Mouse (Mus musculus) embryonic facial prominence, embryonic 14.5 days (tissue): ENCODE results near the gene Mansc4. TPM values are rescaled to one million over a fixed set of nuclear protein-coding genes. Genes with fewer than 3 reads are reported as not detected.

Source experiments
- ATAC-seq: fragments of 200-750 bp; cut with Nextera tagmentation; 2 replicates; pipeline ENCODE4 v1.8.0; 2017; ENCODE audit warnings: low read depth, moderate number of reproducible peaks, moderate TSS enrichment
- DNase-seq: peaks from one replicate; pipeline ENCODE4 v3.0.0-alpha.2; 2015; ENCODE audit warnings: low spot score
- H3K27ac ChIP-seq: fragments of 300-500 bp; sonication (generic); replicated peaks from 2 replicates; pipeline ENCODE4 v1.5.1; 2014; ENCODE audit warnings: low read depth, mild to moderate bottlenecking, low read length, moderate library complexity
- H3K27me3 ChIP-seq: fragments of 300-500 bp; sonication (generic); replicated peaks from 2 replicates; pipeline ENCODE4 v1.6.1; 2014; ENCODE audit warnings: low read length; ENCODE audit not compliant: control insufficient read depth, insufficient read depth
- H3K36me3 ChIP-seq: fragments of 300-500 bp; sonication (generic); 2 replicates; pipeline ENCODE4 v1.6.1; 2014; ENCODE audit warnings: low read length, mixed read lengths; ENCODE audit not compliant: control insufficient read depth, insufficient read depth
- H3K4me1 ChIP-seq: fragments of 300-500 bp; sonication (generic); 2 replicates; pipeline ENCODE4 v1.6.1; 2014; ENCODE audit warnings: antibody characterized with exemption, low read length; ENCODE audit not compliant: control insufficient read depth, insufficient read depth
- H3K4me2 ChIP-seq: fragments of 300-500 bp; sonication (generic); 2 replicates; pipeline ENCODE4 v1.6.1; 2014; ENCODE audit warnings: low read depth, mild to moderate bottlenecking, low read length, moderate library complexity, mixed read lengths
- H3K4me3 ChIP-seq: fragments of 300-500 bp; sonication (generic); 2 replicates; pipeline ENCODE4 v1.5.1; 2014; ENCODE audit warnings: low read depth, mild to moderate bottlenecking, low read length
- H3K9ac ChIP-seq: fragments of 300-500 bp; sonication (generic); 2 replicates; pipeline ENCODE4 v1.6.1; 2014; ENCODE audit warnings: low read depth, mild to moderate bottlenecking, low read length, moderate library complexity, mixed read lengths
- H3K9me3 ChIP-seq: fragments of 300-500 bp; sonication (generic); 2 replicates; pipeline ENCODE4 v1.6.1; 2016; ENCODE audit warnings: low read length; ENCODE audit not compliant: control insufficient read depth
- WGBS: fragments of 180-500 bp; shearing (Covaris S2); extraction: QIAGEN DNeasy Blood & Tissue Kit; methylation state at CpG from one replicate; pipeline ENCODE4 v1.1.7; 2014; 5-methylcytosine and 5-hydroxymethylcytosine counted together
- polyA plus RNA-seq: library from polyadenylated mRNA; unstranded; fragments of >200 nt; fragmentation: Nextera tagmentation; extraction: Ambion mirVana; gene quantifications from 2 replicates; pipeline ENCODE4 v1.2.1, GENCODE M21; 2014

Mansc4 gene
- polyA plus RNA-seq, 1 experiment from 2014 or later = 1.5 TPM

DNA sequence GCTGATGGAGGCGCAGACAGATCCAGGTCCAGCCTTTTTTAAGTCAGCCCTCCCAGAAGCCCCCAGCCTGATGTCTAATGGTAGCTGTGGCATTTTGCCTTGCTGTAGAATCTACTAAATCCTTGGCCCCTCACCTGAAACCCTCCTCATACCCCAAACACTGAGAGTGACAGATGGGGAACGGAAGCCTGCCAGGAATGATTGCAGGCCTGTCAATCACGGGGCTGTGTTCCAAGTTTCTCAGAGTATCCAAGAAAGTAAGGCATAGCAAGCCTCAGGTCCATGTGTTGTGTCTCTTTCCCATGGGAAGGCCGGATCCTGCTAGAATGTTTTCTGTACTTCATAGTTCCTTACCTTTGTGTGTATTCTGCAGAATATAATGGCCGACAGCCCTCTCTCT, 3.4 kb upstream of the Mansc4 start:
- ATAC-seq (no peak), DNase-seq (no peak)
- H3K9ac ChIP-seq = no peak overlapping the region
- H3K4me1 ChIP-seq = peaks cover 28% of the 10 kb centered on the region
- H3K4me3 ChIP-seq = no peak overlapping the region
- WGBS = 55% methylated on average over 5 of the region's 5 CpGs
- H3K9me3 ChIP-seq = no peaks in the 10 kb centered on the region
- H3K27me3 ChIP-seq = no peaks in the 10 kb centered on the region
- H3K27ac ChIP-seq = no peak overlapping the region
- H3K36me3 ChIP-seq = peaks cover 8% of the 10 kb centered on the region; the same call in 1 of the 2 replicates
- H3K4me2 ChIP-seq = peak overlapping the region; percentile 96; the same call in 1 of the 2 replicates

- no peak for ATAC-seq
- Histone ChIP-seq H3K4me2 (no peak overlapping the region), H3K27ac (no peak overlapping the region), H3K4me3 (no peak overlapping the region), H3K36me3 (no peaks in the 10 kb centered on the region), H3K27me3 (no peaks in the 10 kb centered on the region), H3K9ac (no peak overlapping the region), H3K4me1 (peaks cover 17% of the 10 kb centered on the region), H3K9me3 (no peaks in the 10 kb centered on the region)
- WGBS = 72% methylated on average over 3 of the region's 3 CpGs
- no peak for DNase-seq
Observed at GRCm38 (mm10) chr6:147088517-147088916, 1.7 kb upstream of the Mansc4 start.

GRCm38 (mm10) chr6:147087736-147088135, 904 bp upstream of the Mansc4 start:
- Histone ChIP-seq H3K4me2 (no peak overlapping the region), H3K9ac (no peak overlapping the region), H3K27ac (no peak overlapping the region), H3K27me3 (no peaks in the 10 kb centered on the region), H3K9me3 (no peaks in the 10 kb centered on the region), H3K36me3 (no peaks in the 10 kb centered on the region), H3K4me1 (peaks cover 17% of the 10 kb centered on the region), H3K4me3 (no peak overlapping the region)
- DNase-seq (no peak), ATAC-seq (no peak)
- WGBS = 30% methylated on average over 7 of the region's 7 CpGs

DNA sequence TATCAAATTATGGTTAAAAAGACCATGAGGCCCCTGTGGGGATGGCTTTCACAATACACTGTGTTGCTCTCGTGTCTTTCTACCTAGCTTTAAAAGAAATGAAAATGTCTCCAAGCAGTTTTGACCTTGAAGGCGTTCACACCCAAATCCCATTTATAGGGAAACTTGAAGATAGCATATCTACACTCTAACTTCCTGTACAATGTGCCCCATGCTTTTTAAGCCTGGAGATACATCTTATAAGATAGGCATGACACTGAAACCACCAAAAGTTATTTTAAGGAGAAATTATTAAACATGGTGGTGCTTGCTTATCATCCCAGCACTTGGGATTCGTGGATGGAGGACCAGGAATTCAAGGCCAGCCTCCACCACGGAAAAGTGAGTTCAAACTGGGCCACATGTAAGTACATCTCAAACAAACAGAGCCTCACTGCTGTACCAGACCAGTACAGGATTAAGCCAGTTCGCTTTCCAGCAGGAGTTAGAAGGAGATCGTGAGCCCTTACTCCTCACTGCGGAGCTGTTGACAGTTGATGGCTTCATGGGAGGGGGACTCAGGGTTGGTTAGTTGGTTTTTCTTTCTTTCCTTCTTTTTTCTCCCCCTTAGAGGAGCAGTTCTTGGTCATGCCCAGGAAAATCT, 1.3 kb downstream of the Mansc4 start:
- ATAC-seq = no peak
- Histone ChIP-seq H3K9ac (no peak overlapping the region), H3K4me3 (no peak overlapping the region), H3K27ac (no peak overlapping the region), H3K27me3 (no peaks in the 10 kb centered on the region), H3K4me1 (peaks cover 8% of the 10 kb centered on the region; the same call in 1 of the 2 replicates), H3K36me3 (no peaks in the 10 kb centered on the region), H3K9me3 (no peaks in the 10 kb centered on the region), H3K4me2 (no peak overlapping the region)
- no peak for DNase-seq
- WGBS = 61% methylated on average over 7 of the region's 7 CpGs

GRCm38 (mm10) chr6:147079919-147080318, 6.9 kb downstream of the Mansc4 start:
- DNase-seq (no peak), ATAC-seq (no peak)
- no peaks in the 10 kb centered on the region for H3K9me3 ChIP-seq
- no peak overlapping the region for H3K4me2 ChIP-seq
- H3K9ac ChIP-seq = no peak overlapping the region
- H3K27me3 ChIP-seq = no peaks in the 10 kb centered on the region
- H3K4me1 ChIP-seq = no peaks in the 10 kb centered on the region
- H3K36me3 ChIP-seq = peaks cover 6% of the 10 kb centered on the region; the same call in 1 of the 2 replicates
- H3K4me3 ChIP-seq = no peak overlapping the region
- H3K27ac ChIP-seq = no peak overlapping the region
- 97% methylated on average over 10 of the region's 10 CpGs for WGBS

DNA sequence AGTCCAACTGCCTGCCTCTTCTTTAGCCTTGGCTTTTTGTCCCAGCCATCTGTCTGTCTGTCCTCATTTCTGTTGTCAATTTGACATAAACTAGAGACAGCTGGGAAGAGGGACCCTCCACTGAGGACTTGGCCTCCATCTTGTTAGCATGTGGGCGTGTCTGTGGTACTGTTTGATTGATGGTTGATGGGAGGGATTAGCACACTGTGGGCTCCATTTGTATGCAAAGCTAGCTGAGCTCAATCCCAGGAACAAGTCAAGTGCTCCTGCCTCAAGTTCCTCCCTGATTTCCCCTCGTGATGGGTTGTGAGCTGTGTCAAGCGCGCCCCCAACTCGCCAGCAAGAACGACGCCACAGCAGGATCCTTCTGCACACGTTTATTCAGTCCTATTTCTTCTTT, 10.0 kb downstream of the Mansc4 start:
- WGBS = 77% methylated on average over 8 of the region's 8 CpGs

GRCm38 (mm10) chr6:147075808-147076387, 10.9 kb downstream of the Mansc4 start:
- WGBS = 39% methylated on average over 5 of the region's 5 CpGs

More for the DNA sequence above, 10.0 kb downstream of the Mansc4 start:
- Histone ChIP-seq H3K4me1 (no peaks in the 10 kb centered on the region), H3K4me3 (no peak overlapping the region), H3K27me3 (no peaks in the 10 kb centered on the region), H3K36me3 (peaks cover 21% of the 10 kb centered on the region), H3K9ac (no peak overlapping the region), H3K27ac (no peak overlapping the region), H3K4me2 (no peak overlapping the region), H3K9me3 (no peaks in the 10 kb centered on the region)
- DNase-seq (no peak), ATAC-seq (no peak)

DNA sequence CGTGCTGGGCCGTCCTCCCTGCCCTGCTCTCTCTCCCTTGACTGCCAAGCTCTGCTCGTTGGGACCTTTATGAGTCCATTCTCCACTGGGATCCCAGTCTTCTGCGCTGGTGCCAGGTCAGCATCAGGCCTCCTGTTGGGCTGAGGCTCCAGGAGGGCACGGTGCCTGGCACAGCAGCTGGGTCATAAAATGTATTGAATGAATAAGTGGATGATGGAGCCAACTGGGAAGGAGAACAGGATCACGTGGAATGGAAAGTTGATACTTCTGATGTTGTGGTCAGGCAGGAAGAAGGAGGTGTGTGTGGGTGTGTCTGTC, 21.9 kb downstream of the Mansc4 start:
- no peak overlapping the region for H3K4me2 ChIP-seq
- no peaks in the 10 kb centered on the region for H3K27me3 ChIP-seq
- H3K4me1 ChIP-seq = peaks cover 8% of the 10 kb centered on the region; the same call in 1 of the 2 replicates
- H3K27ac ChIP-seq = no peak overlapping the region
- peaks cover 62% of the 10 kb centered on the region for H3K36me3 ChIP-seq
- no peak overlapping the region for H3K9ac ChIP-seq
- no peak overlapping the region for H3K4me3 ChIP-seq
- 84% methylated on average over 6 of the region's 6 CpGs for WGBS
- ATAC-seq (no peak), DNase-seq (no peak)
- H3K9me3 ChIP-seq = no peaks in the 10 kb centered on the region

More at GRCm38 (mm10) chr6:147075808-147076387, 10.9 kb downstream of the Mansc4 start:
- ATAC-seq (no peak), DNase-seq (no peak)
- Histone ChIP-seq H3K4me1 (no peaks in the 10 kb centered on the region), H3K27ac (peak overlapping the region; percentile 10; the same call in 1 of the 2 replicates), H3K4me3 (no peak overlapping the region), H3K4me2 (no peak overlapping the region), H3K9ac (no peak overlapping the region), H3K27me3 (no peaks in the 10 kb centered on the region), H3K36me3 (peaks cover 31% of the 10 kb centered on the region), H3K9me3 (no peaks in the 10 kb centered on the region)
